Mouse (Mus musculus) G1E-ER4 (cell line): Measurements from ENCODE around the gene Vamp1. TPM values are rescaled to one million over a fixed set of nuclear protein-coding genes. Genes with fewer than 3 reads are reported as not detected.

ENCODE experiments used
- GATA1 ChIP-seq: IDR thresholded peaks from one replicate; pipeline ENCODE4 v1.8.0; 2012; ENCODE audit warnings: low read length, inconsistent platforms
- polyA plus RNA-seq: library from polyadenylated mRNA; stranded (reverse); fragments of >175 nt; gene quantifications from 2 replicates; pipeline ENCODE4 v1.2.3, GENCODE M21; 2012

The Vamp1 gene
- polyA plus RNA-seq, 1 experiment, result 2.3 TPM

GRCm38 (mm10) chr6:125195541-125196075 is 19.7 kb upstream of the Vamp1 start:
- TF ChIP-seq GATA1, result no peak

GRCm38 (mm10) chr6:125196301-125196700 is 19.1 kb upstream of the Vamp1 start:
- no peak for TF ChIP-seq GATA1

GRCm38 (mm10) chr6:125197166-125197565 is 18.2 kb upstream of the Vamp1 start:
- no peak for TF ChIP-seq GATA1

- TF ChIP-seq GATA1, result no peak
These were observed 4.9 kb upstream of the Vamp1 start for GRCm38 (mm10) chr6:125210436-125210835.

- TF ChIP-seq GATA1, result no peak
These were observed 2.7 kb upstream of the Vamp1 start for GRCm38 (mm10) chr6:125212621-125213020.

GRCm38 (mm10) chr6:125213129-125213528 is 2.2 kb upstream of the Vamp1 start:
- TF ChIP-seq GATA1, result no peak

GRCm38 (mm10) chr6:125213715-125214114 is 1.6 kb upstream of the Vamp1 start:
- TF ChIP-seq GATA1, result no peak

GRCm38 (mm10) chr6:125216898-125217297 is 1.5 kb downstream of the Vamp1 start:
- TF ChIP-seq GATA1, result no peak

GRCm38 (mm10) chr6:125217899-125218298 is 2.5 kb downstream of the Vamp1 start:
- TF ChIP-seq GATA1, result no peak

- TF ChIP-seq GATA1, result no peak
These were observed 3.6 kb downstream of the Vamp1 start for GRCm38 (mm10) chr6:125218963-125219362.

GRCm38 (mm10) chr6:125221115-125221745 is 5.9 kb downstream of the Vamp1 start:
- TF ChIP-seq GATA1, result no peak

- no peak for TF ChIP-seq GATA1
These were observed 6.8 kb downstream of the Vamp1 start for GRCm38 (mm10) chr6:125222146-125222545.

- TF ChIP-seq GATA1, result no peak
These were observed 7.2 kb downstream of the Vamp1 start for GRCm38 (mm10) chr6:125222577-125222976.

GRCm38 (mm10) chr6:125225518-125226115 is 10.3 kb downstream of the Vamp1 start:
- TF ChIP-seq GATA1, result no peak

- TF ChIP-seq GATA1, result no peak
These were observed 15.2 kb downstream of the Vamp1 start for GRCm38 (mm10) chr6:125230571-125230970.

GRCm38 (mm10) chr6:125231117-125232044 is 16.0 kb downstream of the Vamp1 start, which contains the start of gene Tapbpl:
Gene Tapbpl (minus strand): TSS chr6:125231860.
- no peak for TF ChIP-seq GATA1
